Comparison of ENCODE assay signal across 26 mouse cellular contexts in genomic region chr12:81849629-81850028, GRCm38 (mm10). TPM values are rescaled to one million over a fixed set of nuclear protein-coding genes. Genes with fewer than 3 reads are reported as not detected.
DNase-seq lines count a peak whose midpoint lies in the region; ATAC-seq and TF ChIP-seq lines count a peak whose summit lies in the region.
"Had no signal": no experiment of that assay in that cellular context is flagged by ENCODE, and none has a peak within 500 bp of the region (broad histone marks: within the 10 kb centered on the region; RNA-seq: fewer than 3 reads in every experiment).

No protein-coding gene starts in this region.

- no peak for TF ChIP-seq POLR2A in lung, adult 2 months (IDR thresholded peaks at IDR 0.05; ENCODE audit: borderline replicate concordance, extremely low read depth, low read depth, low read length)

- H3K9me3 ChIP-seq in lung, embryonic 15.5 days, result no peaks in the 10 kb centered on the region
- no peaks in the 10 kb centered on the region for H3K9me3 ChIP-seq in embryonic facial prominence, embryonic 14.5 days (ENCODE audit: control insufficient read depth, low read length)
- H3K9me3 ChIP-seq: embryonic facial prominence, embryonic 12.5 days; forebrain, embryonic 13.5 days; heart, embryonic 13.5 days; liver, embryonic 13.5 days; midbrain, embryonic 15.5 days had no signal

- no peak for DNase-seq in lung, adult 2 months
- peak; percentile 87 for DNase-seq in Muller cell, postnatal 12 days (ENCODE audit: inconsistent ontology term)
- peak; percentile 85 for DNase-seq in embryonic facial prominence, embryonic 14.5 days (ENCODE audit: low spot score)
- DNase-seq in lung, postnatal 36 days, result peak; percentile 14
- no peak for DNase-seq in left cerebral cortex, adult 11 months (ENCODE audit: low spot score)
- DNase-seq: adrenal gland, adult 2 months; adrenal gland, postnatal 36 days; cerebellum, adult 2 months; cerebellum, postnatal 25 days; gastrocnemius, postnatal 10 days; heart, postnatal 10 days; kidney, adult 9 months; kidney, postnatal 25 days; left cerebral cortex, postnatal 4 days; liver, embryonic 13.5 days; right cerebral cortex, postnatal 4 days had no signal

- H3K27me3 ChIP-seq in lung, embryonic 15.5 days, result no peaks in the 10 kb centered on the region
- no peaks in the 10 kb centered on the region for H3K27me3 ChIP-seq in embryonic facial prominence, embryonic 14.5 days (replicated peaks; ENCODE audit: control insufficient read depth, insufficient read depth, low read length)
- H3K27me3 ChIP-seq: embryonic facial prominence, embryonic 12.5 days; forebrain, embryonic 13.5 days; heart, embryonic 13.5 days; midbrain, embryonic 15.5 days had no signal

- no peak overlapping the region for H3K4me3 ChIP-seq in lung, embryonic 15.5 days
- no peak overlapping the region for H3K4me3 ChIP-seq in lung, adult 2 months (replicated peaks; ENCODE audit: extremely low read depth, low read depth, low read length)
- H3K4me3 ChIP-seq in embryonic facial prominence, embryonic 14.5 days (ENCODE audit: low read depth, low read length), result no peak overlapping the region
- H3K4me3 ChIP-seq: embryonic facial prominence, embryonic 12.5 days; forebrain, embryonic 13.5 days; heart, embryonic 13.5 days; liver, embryonic 13.5 days; midbrain, embryonic 15.5 days had no signal

- H3K4me1 ChIP-seq in lung, embryonic 15.5 days, result peaks cover 27% of the 10 kb centered on the region
- no peaks in the 10 kb centered on the region; the same call in 1 of the 2 replicates for H3K4me1 ChIP-seq in lung, adult 2 months (ENCODE audit: control insufficient read depth, insufficient read depth, low read length)
- H3K4me1 ChIP-seq in embryonic facial prominence, embryonic 14.5 days (ENCODE audit: control insufficient read depth, insufficient read depth, low read length), result peaks cover 18% of the 10 kb centered on the region

- H3K27ac ChIP-seq in lung, embryonic 15.5 days, result peak overlapping the region; percentile 26
- 0 out of 2 replicates have a peak overlapping the region, but pooled peaks have one; percentile 5 for H3K27ac ChIP-seq in embryonic facial prominence, embryonic 14.5 days (replicated peaks; ENCODE audit: low read depth, low read length)
- H3K27ac ChIP-seq: embryonic facial prominence, embryonic 12.5 days; forebrain, embryonic 13.5 days; heart, embryonic 13.5 days; hindbrain, embryonic 14.5 days; liver, embryonic 13.5 days; macrophage; midbrain, embryonic 15.5 days had no signal

- no peak overlapping the region for H3K4me2 ChIP-seq in lung, embryonic 15.5 days
- no peak overlapping the region for H3K4me2 ChIP-seq in embryonic facial prominence, embryonic 14.5 days (ENCODE audit: low read depth, low read length)
- H3K4me2 ChIP-seq: embryonic facial prominence, embryonic 12.5 days; forebrain, embryonic 13.5 days; heart, embryonic 13.5 days; hindbrain, embryonic 14.5 days; liver, embryonic 13.5 days; midbrain, embryonic 15.5 days had no signal

- no peaks in the 10 kb centered on the region for H3K36me3 ChIP-seq in lung, embryonic 15.5 days
- no peaks in the 10 kb centered on the region for H3K36me3 ChIP-seq in embryonic facial prominence, embryonic 14.5 days (ENCODE audit: control insufficient read depth, insufficient read depth, low read length)
- H3K36me3 ChIP-seq: embryonic facial prominence, embryonic 12.5 days; heart, embryonic 13.5 days; liver, embryonic 13.5 days; midbrain, embryonic 15.5 days had no signal

- H3K9ac ChIP-seq in lung, embryonic 15.5 days, result no peak overlapping the region
- no peak overlapping the region for H3K9ac ChIP-seq in embryonic facial prominence, embryonic 14.5 days (ENCODE audit: low read depth, low read length)
- H3K9ac ChIP-seq: embryonic facial prominence, embryonic 12.5 days; forebrain, embryonic 13.5 days; heart, embryonic 13.5 days; hindbrain, embryonic 14.5 days; liver, embryonic 13.5 days; midbrain, embryonic 15.5 days had no signal

- WGBS in lung, embryonic 15.5 days, result 23% methylated on average over 8 of the region's 8 CpGs
- WGBS in lung, adult 2 months, result 31% methylated on average over 8 of the region's 8 CpGs
- WGBS in embryonic facial prominence, embryonic 14.5 days, result 34% methylated on average over 8 of the region's 8 CpGs

- no peak for ATAC-seq in lung, embryonic 15.5 days (ENCODE audit: borderline replicate concordance, extremely low read depth, low FRiP score, low TSS enrichment)
- no peak for ATAC-seq in embryonic facial prominence, embryonic 14.5 days (ENCODE audit: low read depth)
- ATAC-seq in CD4-positive, CD25-positive, alpha-beta regulatory T cell, adult 4 months, result no peak
- ATAC-seq: activated CD4-positive, CD25-positive, alpha-beta regulatory T cell, adult 4 months; forebrain, embryonic 13.5 days; intestine, postnatal 0 days; midbrain, embryonic 15.5 days had no signal

- TF ChIP-seq CTCF in lung, adult 2 months (IDR thresholded peaks at IDR 0.05; ENCODE audit: insufficient read depth, low read length), result no peak

RNA-seq across cellular contexts. Expression of gene Pcnx, which starts 10.2 kb away (rescaled TPM):
- 11.8 and 12.0 TPM in 2 replicates for polyA plus RNA-seq in lung, embryonic 15.5 days (2015; fragmentation: Nextera tagmentation; extraction: Ambion mirVana)
- polyA plus RNA-seq in lung, adult 2 months (2012; rRNA removed), result 39.7 and 66.8 TPM in 2 replicates
- 16.7 and 20.0 TPM in 2 replicates for polyA plus RNA-seq in embryonic facial prominence, embryonic 14.5 days (2014; fragmentation: Nextera tagmentation; extraction: Ambion mirVana)
- polyA plus RNA-seq in CD4-positive, CD25-positive, alpha-beta regulatory T cell, adult 4 months (2017; shearing (Covaris generic)), result 10 to 100 TPM; 12.0 to 14.8 TPM

Comparison
In these comparisons a context has a peak if more than half of its experiments do, and no peak if none do; other contexts are left out.
1. DNase-seq: peak in Muller cell, postnatal 12 days (single experiment), embryonic facial prominence, embryonic 14.5 days (single experiment) and lung, postnatal 36 days (single experiment); none in lung, adult 2 months (single experiment) and left cerebral cortex, adult 11 months (single experiment).